Comparison of ENCODE assay signal across 27 mouse cellular contexts in genomic region chr9:74655956-74656355, GRCm38 (mm10).
A peak's percentile ranks its signal among the peaks of the same experiment; 100 is the strongest.
DNase-seq lines count a peak whose midpoint lies in the region; ATAC-seq and TF ChIP-seq lines count a peak whose summit lies in the region.
"Had no signal": no experiment of that assay in that cellular context is flagged by ENCODE, and none has a peak within 500 bp of the region (broad histone marks: within the 10 kb centered on the region; RNA-seq: fewer than 3 reads in every experiment).

No protein-coding gene starts in this region.

- peak; percentile 32 to 63 for DNase-seq in cerebellum, postnatal 10 days
- DNase-seq in cerebellum, adult 11 months, result no peak
- DNase-seq in left cerebral cortex, postnatal 4 days, result peak; percentile 8
- DNase-seq in left cerebral cortex, adult 11 months (ENCODE audit: low spot score), result no peak
- no peak for DNase-seq in liver, embryonic 11.5 days (ENCODE audit: low spot score)
- peak; percentile 2 for DNase-seq in brain, embryonic 14.5 days (ENCODE audit: low read depth)
- DNase-seq: adrenal gland, adult 8-10 months; adrenal gland, postnatal 14 days; adrenal gland, postnatal 36 days; B cell, adult 2 months; cerebellum, adult 11-12 months; cerebellum, adult 2 months; cerebellum, adult 9-10 months; cerebellum, postnatal 36 days; embryo, embryonic 11 days had no signal

- no peak for TF ChIP-seq POLR2A in brain, embryonic 14.5 days (IDR thresholded peaks at IDR 0.05; ENCODE audit: borderline replicate concordance, extremely low read depth, insufficient read depth, insufficient read length, poor library complexity, severe bottlenecking)

- no peak for ATAC-seq in liver, embryonic 16.5 days (ENCODE audit: low read depth)
- no peak for ATAC-seq in liver, embryonic 11.5 days (replicated peaks; ENCODE audit: low FRiP score)
- ATAC-seq: activated CD4-positive, CD25-positive, alpha-beta regulatory T cell, adult 4 months; CD4-positive, CD25-positive, alpha-beta regulatory T cell, adult 4 months; forebrain, embryonic 14.5 days; forebrain, embryonic 16.5 days; Patski had no signal

- no peak overlapping the region; the same call in 1 of the 2 replicates for H3K4me3 ChIP-seq in liver, embryonic 16.5 days (ENCODE audit: low read depth, low read length)
- no peak overlapping the region for H3K4me3 ChIP-seq in liver, embryonic 11.5 days (ENCODE audit: low read depth, low read length)
- H3K4me3 ChIP-seq: embryonic facial prominence, embryonic 13.5 days; embryonic facial prominence, embryonic 15.5 days; erythroblast, embryonic 14.5 days; forebrain, embryonic 10.5 days; forebrain, embryonic 12.5 days had no signal

- no peaks in the 10 kb centered on the region for H3K4me1 ChIP-seq in liver, embryonic 16.5 days (ENCODE audit: control insufficient read depth, low read depth, low read length)
- H3K4me1 ChIP-seq in liver, embryonic 11.5 days (replicated peaks; ENCODE audit: control insufficient read depth, insufficient read depth, low read length), result no peaks in the 10 kb centered on the region
- H3K4me1 ChIP-seq: embryonic facial prominence, embryonic 13.5 days; embryonic facial prominence, embryonic 15.5 days; forebrain, embryonic 10.5 days; forebrain, embryonic 12.5 days had no signal

- 0 out of 2 replicates have a peak overlapping the region, but pooled peaks have one; percentile 17 for H3K4me2 ChIP-seq in liver, embryonic 16.5 days (ENCODE audit: low read depth, low read length)
- no peak overlapping the region for H3K4me2 ChIP-seq in liver, embryonic 11.5 days
- H3K4me2 ChIP-seq: embryonic facial prominence, embryonic 13.5 days; embryonic facial prominence, embryonic 15.5 days; forebrain, embryonic 12.5 days had no signal

- WGBS in liver, embryonic 16.5 days (ENCODE audit: insufficient replicate concordance), result 36% methylated on average over 1 of the region's 1 CpGs
- WGBS in liver, embryonic 11.5 days, result 64% methylated on average over 1 of the region's 1 CpGs

- H3K27me3 ChIP-seq in liver, embryonic 16.5 days (ENCODE audit: control insufficient read depth, insufficient read depth, low read depth, low read length), result no peaks in the 10 kb centered on the region
- no peaks in the 10 kb centered on the region for H3K27me3 ChIP-seq in liver, embryonic 11.5 days (replicated peaks; ENCODE audit: control insufficient read depth, insufficient read depth, low read length)
- H3K27me3 ChIP-seq: embryonic facial prominence, embryonic 13.5 days; embryonic facial prominence, embryonic 15.5 days; forebrain, embryonic 12.5 days; Patski had no signal

- TF ChIP-seq CTCF in brain, embryonic 14.5 days (IDR thresholded peaks at IDR 0.05; ENCODE audit: borderline replicate concordance, extremely low read depth, insufficient read depth, insufficient read length), result no peak

- no peaks in the 10 kb centered on the region for H3K9me3 ChIP-seq in liver, embryonic 16.5 days (replicated peaks; ENCODE audit: control insufficient read depth, low read length)
- no peaks in the 10 kb centered on the region for H3K9me3 ChIP-seq in liver, embryonic 11.5 days (ENCODE audit: control insufficient read depth, low read length)
- H3K9me3 ChIP-seq: embryonic facial prominence, embryonic 13.5 days; embryonic facial prominence, embryonic 15.5 days; forebrain, embryonic 10.5 days; forebrain, embryonic 12.5 days had no signal

- intact Hi-C loops in left cerebral cortex, postnatal 4 days (cut with DNase I), result no loop called here

- no peaks in the 10 kb centered on the region for H3K36me3 ChIP-seq in liver, embryonic 16.5 days (ENCODE audit: control insufficient read depth, insufficient read depth)
- no peaks in the 10 kb centered on the region for H3K36me3 ChIP-seq in liver, embryonic 11.5 days (ENCODE audit: control insufficient read depth, insufficient read depth, low read length)
- H3K36me3 ChIP-seq: embryonic facial prominence, embryonic 13.5 days; embryonic facial prominence, embryonic 15.5 days; forebrain, embryonic 10.5 days; forebrain, embryonic 12.5 days; G1E had no signal

- H3K27ac ChIP-seq in liver, embryonic 16.5 days (ENCODE audit: low read length), result no peak overlapping the region
- H3K27ac ChIP-seq in liver, embryonic 11.5 days (ENCODE audit: low read depth, low read length), result no peak overlapping the region
- H3K27ac ChIP-seq: embryonic facial prominence, embryonic 13.5 days; embryonic facial prominence, embryonic 15.5 days; forebrain, embryonic 10.5 days; forebrain, embryonic 12.5 days had no signal

- no peak overlapping the region for H3K9ac ChIP-seq in liver, embryonic 16.5 days (ENCODE audit: low read depth, low read length)
- H3K9ac ChIP-seq in liver, embryonic 11.5 days (ENCODE audit: low read depth, low read length), result no peak overlapping the region
- H3K9ac ChIP-seq: embryonic facial prominence, embryonic 13.5 days; embryonic facial prominence, embryonic 15.5 days; forebrain, embryonic 12.5 days had no signal

Comparison
In these comparisons a context has a peak if more than half of its experiments do, and no peak if none do; other contexts are left out.
1. DNase-seq: peak in cerebellum, postnatal 10 days (2 of 2), left cerebral cortex, postnatal 4 days (single experiment) and brain, embryonic 14.5 days (single experiment); none in cerebellum, adult 11 months (single experiment), left cerebral cortex, adult 11 months (single experiment) and liver, embryonic 11.5 days (single experiment).